Mouse (Mus musculus) midbrain, postnatal 0 days (tissue): ENCODE measurements around the gene Vmn1r71. TPM values are rescaled to one million over a fixed set of nuclear protein-coding genes. Genes with fewer than 3 reads are reported as not detected.
"Not testable (repeated sequence)": the region's sequence is repeated elsewhere in the genome, so short reads cannot be mapped to it uniquely, and the experiment has no call there.

ENCODE experiments used
- ATAC-seq: fragments of 200-750 bp; cut with Nextera tagmentation; 2 replicates; pipeline ENCODE4 v1.8.0; 2017; ENCODE audit warnings: moderate number of reproducible peaks, mild to moderate bottlenecking, moderate TSS enrichment, moderate library complexity; ENCODE audit not compliant: low FRiP score
- DNase-seq: peaks from one replicate; pipeline ENCODE4 v3.0.0-alpha.2; 2015; ENCODE audit warnings: low spot score
- H3K27ac ChIP-seq: fragments of 300-500 bp; sonication (generic); 2 replicates; pipeline ENCODE4 v1.5.1; 2014; ENCODE audit warnings: low read depth, mild to moderate bottlenecking, low read length, mixed read lengths
- H3K27me3 ChIP-seq: fragments of 300-500 bp; sonication (generic); 2 replicates; pipeline ENCODE4 v1.6.1; 2014; ENCODE audit warnings: low read length, control low read depth, mixed read lengths; ENCODE audit not compliant: insufficient read depth
- H3K36me3 ChIP-seq: fragments of 300-500 bp; sonication (generic); 2 replicates; pipeline ENCODE4 v1.6.1; 2014; ENCODE audit warnings: low read length, control low read depth, mixed read lengths; ENCODE audit not compliant: insufficient read depth
- H3K4me1 ChIP-seq: fragments of 300-500 bp; sonication (generic); 2 replicates; pipeline ENCODE4 v1.6.1; 2014; ENCODE audit warnings: mild to moderate bottlenecking, control low read depth, antibody characterized with exemption, low read length, mixed read lengths; ENCODE audit not compliant: insufficient read depth
- H3K4me2 ChIP-seq: fragments of 300-500 bp; sonication (generic); 2 replicates; pipeline ENCODE4 v1.6.1; 2014; ENCODE audit warnings: low read depth, mild to moderate bottlenecking, low read length, mixed read lengths; ENCODE audit not compliant: poor library complexity, severe bottlenecking
- H3K4me3 ChIP-seq: fragments of 300-500 bp; sonication (generic); 2 replicates; pipeline ENCODE4 v1.5.1; 2014; ENCODE audit warnings: low read depth, mild to moderate bottlenecking, low read length, moderate library complexity
- H3K9ac ChIP-seq: fragments of 300-500 bp; sonication (generic); replicated peaks from 2 replicates; pipeline ENCODE4 v1.6.1; 2014; ENCODE audit warnings: mild to moderate bottlenecking, low read length, moderate library complexity, mixed read lengths; ENCODE audit not compliant: poor library complexity, severe bottlenecking
- H3K9me3 ChIP-seq: fragments of 300-500 bp; sonication (generic); 2 replicates; pipeline ENCODE4 v1.6.1; 2016; ENCODE audit warnings: low read length, control low read depth
- CTCF ChIP-seq: IDR thresholded peaks from 2 replicates; pipeline ENCODE4 v1.5.1; 2016; ENCODE audit warnings: antibody characterized with exemption, mild to moderate bottlenecking
- polyA plus RNA-seq: library from polyadenylated mRNA; unstranded; fragments of >200 nt; fragmentation: Nextera tagmentation; extraction: Ambion mirVana; gene quantifications from 2 replicates; pipeline ENCODE4 v1.2.1, GENCODE M21; 2015
- total RNA-seq: library from RNA; depleted of rRNA; stranded (reverse); fragments of >200 nt; gene quantifications from 2 replicates; pipeline ENCODE4 v1.2.3, GENCODE M21; 2014; rRNA removed

The Vmn1r71 gene
- total RNA-seq (not detected in 2 replicates), polyA plus RNA-seq (not detected in 2 replicates)

GRCm38 (mm10) chr7:10754264-10754663, at the start of gene Vmn1r71:
TSS of gene Vmn1r71 (minus strand) at chr7:10754364.
- no peak within 1 kb of the TSS for H3K4me2 ChIP-seq
- no peaks in the 10 kb centered on the region for H3K4me1 ChIP-seq
- peaks cover 28% of the 10 kb centered on the region; the same call in 1 of the 2 replicates for H3K9me3 ChIP-seq
- no peaks in the 10 kb centered on the region for H3K36me3 ChIP-seq
- ATAC-seq (no peak), DNase-seq (no peak)
- no peak within 1 kb of the TSS for H3K4me3 ChIP-seq
- H3K27ac ChIP-seq = no peak within 1 kb of the TSS
- H3K27me3 ChIP-seq = no peaks in the 10 kb centered on the region
- TF ChIP-seq CTCF = no peak
- no peak within 1 kb of the TSS for H3K9ac ChIP-seq

- not testable (repeated sequence) for H3K27ac ChIP-seq
Measured at GRCm38 (mm10) chr7:10757551-10757950, 3.4 kb upstream of the Vmn1r71 start.

More at GRCm38 (mm10) chr7:10757551-10757950, 3.4 kb upstream of the Vmn1r71 start:
- not testable (repeated sequence) for H3K36me3 ChIP-seq, H3K27me3 ChIP-seq, H3K4me2 ChIP-seq, H3K4me1 ChIP-seq, H3K9ac ChIP-seq, DNase-seq, H3K4me3 ChIP-seq, ATAC-seq
- peaks cover 28% of the 10 kb centered on the region; the same call in 1 of the 2 replicates for H3K9me3 ChIP-seq

Other genes with a start within 250 kb of the Vmn1r71 start
- not detected in 2 replicates for gene Vmn1r68, start 195.9 kb downstream of the Vmn1r71 start, total RNA-seq
- gene Vmn1r68, start 195.9 kb downstream of the Vmn1r71 start, polyA plus RNA-seq = not detected in 2 replicates
- not detected in 2 replicates for gene Vmn1r69, start 140.7 kb downstream of the Vmn1r71 start, total RNA-seq
- not detected in 2 replicates for gene Vmn1r69, start 140.7 kb downstream of the Vmn1r71 start, polyA plus RNA-seq
- not detected in 2 replicates for gene Vmn1r70, start 122.8 kb downstream of the Vmn1r71 start, total RNA-seq
- not detected in 2 replicates for gene Vmn1r70, start 122.8 kb downstream of the Vmn1r71 start, polyA plus RNA-seq
- not detected in 2 replicates for gene Nlrp4b, start 66.6 kb downstream of the Vmn1r71 start, total RNA-seq
- not detected in 2 replicates for gene Nlrp4b, start 66.6 kb downstream of the Vmn1r71 start, polyA plus RNA-seq
- not detected in 2 replicates for gene Zscan4b, start 150.7 kb upstream of the Vmn1r71 start, total RNA-seq
- gene Zscan4b, start 150.7 kb upstream of the Vmn1r71 start, polyA plus RNA-seq = not detected in 2 replicates